Mouse (Mus musculus) spleen, adult 2 months (tissue): ENCODE measurements around the gene Ptger1. TPM values are rescaled to one million over a fixed set of nuclear protein-coding genes. Genes with fewer than 3 reads are reported as not detected.

Experiments used
- DNase-seq, 2 experiments: peaks; one replicate each; pipeline versions ENCODE4 v3.0.0 to v3.0.0-alpha.2; 2012 to 2021; ENCODE audit warnings: low spot score in 2 of 2, low read depth in 1 of 2
- H3K27ac ChIP-seq: fragments of 200-500 bp; 2 replicates; pipeline ENCODE4 v1.5.1; 2012; ENCODE audit warnings: low read length, inconsistent platforms; ENCODE audit not compliant: insufficient read depth
- H3K27me3 ChIP-seq: fragments of 200-500 bp; 2 replicates; pipeline ENCODE4 v1.6.1; 2012; ENCODE audit warnings: mild to moderate bottlenecking, moderate library complexity, low read length, inconsistent platforms; ENCODE audit not compliant: control insufficient read depth, insufficient read depth
- H3K36me3 ChIP-seq: fragments of 200-500 bp; 2 replicates; pipeline ENCODE4 v1.6.1; 2012; ENCODE audit warnings: mild to moderate bottlenecking, low read length, inconsistent platforms; ENCODE audit not compliant: control insufficient read depth, insufficient read depth
- H3K4me1 ChIP-seq: fragments of 200-500 bp; 2 replicates; pipeline ENCODE4 v1.6.1; 2011; ENCODE audit warnings: inconsistent platforms; ENCODE audit not compliant: control insufficient read depth, insufficient read depth, insufficient read length
- H3K4me3 ChIP-seq: fragments of 200-500 bp; 2 replicates; pipeline ENCODE4 v1.5.1; 2011; ENCODE audit warnings: mild to moderate bottlenecking, inconsistent platforms; ENCODE audit not compliant: insufficient read depth, insufficient read length; ENCODE audit errors: extremely low read depth
- CTCF ChIP-seq: fragments of 200-500 bp; IDR thresholded peaks from 2 replicates; pipeline ENCODE4 v1.5.1; 2011; ENCODE audit warnings: mild to moderate bottlenecking, inconsistent platforms; ENCODE audit not compliant: insufficient read depth, insufficient read length, insufficient replicate concordance; ENCODE audit errors: extremely low read depth
- POLR2A ChIP-seq: fragments of 200-500 bp; IDR thresholded peaks from 2 replicates; pipeline ENCODE4 v1.6.1; 2011; ENCODE audit warnings: low read depth, low read length, inconsistent platforms
- WGBS: fragments of 180-500 bp; shearing (Covaris S2); methylation state at CpG from one replicate; pipeline ENCODE4 v1.1.7; 2018; 5-methylcytosine and 5-hydroxymethylcytosine counted together
- polyA plus RNA-seq: library from polyadenylated mRNA; depleted of rRNA; stranded (reverse); fragments of >200 nt; gene quantifications from 2 replicates; pipeline ENCODE4 v1.2.3, GENCODE M21; 2012; rRNA removed

Ptger1 gene
- 2.3 TPM in 2 replicates for polyA plus RNA-seq

- no peaks in the 10 kb centered on the region for H3K27me3 ChIP-seq
- H3K4me3 ChIP-seq: no peak within 1 kb of the TSS
- DNase-seq: no peak
- TF ChIP-seq POLR2A (no peak), CTCF (no peak)
- peaks cover 13% of the 10 kb centered on the region for H3K4me1 ChIP-seq
- H3K27ac ChIP-seq: no peak within 1 kb of the TSS
- WGBS: 34% methylated on average over 14 of the region's 14 CpGs
- H3K36me3 ChIP-seq: peaks cover 18% of the 10 kb centered on the region
Observed at GRCm38 (mm10) chr8:83665969-83666865, at the start of gene Ptger1. TSS of gene Ptger1 (plus strand) at chr8:83666678.

- no peak for DNase-seq
- TF ChIP-seq CTCF: no peak
- TF ChIP-seq POLR2A: no peak
- peaks cover 3% of the 10 kb centered on the region for H3K36me3 ChIP-seq
- H3K27me3 ChIP-seq: no peaks in the 10 kb centered on the region
- no peak overlapping the region for H3K4me3 ChIP-seq
- H3K27ac ChIP-seq: no peak overlapping the region
- 89% methylated on average over 2 of the region's 2 CpGs for WGBS
- H3K4me1 ChIP-seq: peaks cover 2% of the 10 kb centered on the region; the same call in 1 of the 2 replicates
Observed at GRCm38 (mm10) chr8:83617111-83617510, 49.4 kb upstream of the Ptger1 start.

- H3K36me3 ChIP-seq: peaks cover 1% of the 10 kb centered on the region
- 93% methylated on average over 2 of the region's 2 CpGs for WGBS
- no peak for TF ChIP-seq POLR2A
- TF ChIP-seq CTCF: no peak
- no peak overlapping the region for H3K4me3 ChIP-seq
- no peak for DNase-seq
- no peaks in the 10 kb centered on the region for H3K27me3 ChIP-seq
- H3K27ac ChIP-seq: no peak overlapping the region
- H3K4me1 ChIP-seq: peaks cover 3% of the 10 kb centered on the region; the same call in 1 of the 2 replicates
Observed at GRCm38 (mm10) chr8:83618566-83618965, 47.9 kb upstream of the Ptger1 start.

GRCm38 (mm10) chr8:83619568-83620285 is 46.8 kb upstream of the Ptger1 start:
- Histone ChIP-seq H3K4me1 (peaks cover 3% of the 10 kb centered on the region; the same call in 1 of the 2 replicates), H3K27me3 (no peaks in the 10 kb centered on the region), H3K27ac (no peak overlapping the region), H3K4me3 (no peak overlapping the region), H3K36me3 (no peaks in the 10 kb centered on the region)
- TF ChIP-seq POLR2A (no peak), CTCF (no peak)
- WGBS: 89% methylated on average over 9 of the region's 9 CpGs
- DNase-seq: no peak

GRCm38 (mm10) chr8:83621691-83622388 is 44.6 kb upstream of the Ptger1 start:
- Histone ChIP-seq H3K27ac (no peak overlapping the region), H3K36me3 (no peaks in the 10 kb centered on the region), H3K4me1 (peaks cover 3% of the 10 kb centered on the region; the same call in 1 of the 2 replicates)

GRCm38 (mm10) chr8:83622389-83622989 is 44.0 kb upstream of the Ptger1 start:
- H3K4me1 ChIP-seq: peaks cover 3% of the 10 kb centered on the region; the same call in 1 of the 2 replicates
- TF ChIP-seq CTCF (peak; percentile 98), POLR2A (no peak)
- H3K27ac ChIP-seq: no peak overlapping the region
- H3K4me3 ChIP-seq: peak overlapping the region; percentile 5; the same call in 1 of the 2 replicates
- no peaks in the 10 kb centered on the region for H3K36me3 ChIP-seq
- H3K27me3 ChIP-seq: no peaks in the 10 kb centered on the region
- DNase-seq: peak; percentile 67 to 84
- 10% methylated on average over 23 of the region's 23 CpGs for WGBS

More at GRCm38 (mm10) chr8:83621691-83622388, 44.6 kb upstream of the Ptger1 start:
- WGBS: 59% methylated on average over 15 of the region's 15 CpGs
- TF ChIP-seq POLR2A (no peak), CTCF (no peak)
- Histone ChIP-seq H3K27me3 (no peaks in the 10 kb centered on the region), H3K4me3 (peak overlapping the region; percentile 5; the same call in 1 of the 2 replicates)
- no peak for DNase-seq
